Mouse (Mus musculus) intestine, postnatal 0 days (tissue): Measurements from ENCODE around the gene Dkkl1. TPM values are rescaled to one million over a fixed set of nuclear protein-coding genes. Genes with fewer than 3 reads are reported as not detected.
A peak's percentile ranks its signal among the peaks of the same experiment; 100 is the strongest.

Experiments
- ATAC-seq: fragments of 200-750 bp; cut with Nextera tagmentation; 2 replicates; pipeline ENCODE4 v1.8.0; 2017; ENCODE audit warnings: mild to moderate bottlenecking, moderate TSS enrichment, moderate library complexity
- H3K27ac ChIP-seq: fragments of 300-500 bp; sonication (generic); 2 replicates; pipeline ENCODE4 v1.5.1; 2014; ENCODE audit warnings: mild to moderate bottlenecking, low read depth, low read length, moderate library complexity
- H3K27me3 ChIP-seq: fragments of 300-500 bp; sonication (generic); replicated peaks from 2 replicates; pipeline ENCODE4 v1.6.1; 2014; ENCODE audit warnings: low read length, mixed read lengths; ENCODE audit not compliant: control insufficient read depth, insufficient read depth
- H3K36me3 ChIP-seq: fragments of 300-500 bp; sonication (generic); 2 replicates; pipeline ENCODE4 v1.6.1; 2014; ENCODE audit warnings: mild to moderate bottlenecking, moderate library complexity; ENCODE audit not compliant: control insufficient read depth, insufficient read depth
- H3K4me1 ChIP-seq: fragments of 300-500 bp; sonication (generic); replicated peaks from 2 replicates; pipeline ENCODE4 v1.6.1; 2014; ENCODE audit warnings: antibody characterized with exemption, low read length, mixed read lengths; ENCODE audit not compliant: control insufficient read depth, insufficient read depth
- H3K4me2 ChIP-seq: fragments of 300-500 bp; sonication (generic); replicated peaks from 2 replicates; pipeline ENCODE4 v1.6.1; 2014; ENCODE audit warnings: low read depth, mild to moderate bottlenecking, moderate library complexity
- H3K4me3 ChIP-seq: fragments of 300-500 bp; sonication (generic); 2 replicates; pipeline ENCODE4 v1.5.1; 2014; ENCODE audit warnings: low read depth, low read length
- H3K9ac ChIP-seq: fragments of 300-500 bp; sonication (generic); 2 replicates; pipeline ENCODE4 v1.6.1; 2014; ENCODE audit warnings: mild to moderate bottlenecking, low read depth, low read length
- H3K9me3 ChIP-seq: fragments of 300-500 bp; sonication (generic); 2 replicates; pipeline ENCODE4 v1.6.1; 2016; ENCODE audit warnings: mixed run types; ENCODE audit not compliant: control insufficient read depth
- CTCF ChIP-seq: sonication (generic); IDR thresholded peaks from 2 replicates; pipeline ENCODE4 v1.5.1; 2016; ENCODE audit warnings: low read depth, mild to moderate bottlenecking, control low read depth, antibody characterized with exemption, moderate library complexity
- WGBS: fragments of 180-500 bp; shearing (Covaris S2); extraction: QIAGEN DNeasy Blood & Tissue Kit; methylation state at CpG from one replicate; pipeline ENCODE4 v1.1.7; 2014; 5-methylcytosine and 5-hydroxymethylcytosine counted together
- polyA plus RNA-seq: library from polyadenylated mRNA; unstranded; fragments of >200 nt; fragmentation: Nextera tagmentation; extraction: Ambion mirVana; gene quantifications from 2 replicates; pipeline ENCODE4 v1.2.1, GENCODE M21; 2015

Gene Dkkl1
- polyA plus RNA-seq, 1 experiment from 2014 or later: 0.47 TPM

GRCm38 (mm10) chr7:45224826-45225225 is 12.9 kb upstream of the Dkkl1 start:
- no peak for TF ChIP-seq CTCF
- Histone ChIP-seq H3K27me3 (no peaks in the 10 kb centered on the region), H3K4me2 (no peak overlapping the region), H3K9ac (no peak overlapping the region), H3K9me3 (no peaks in the 10 kb centered on the region), H3K4me1 (no peaks in the 10 kb centered on the region), H3K4me3 (no peak overlapping the region), H3K27ac (no peak overlapping the region), H3K36me3 (peaks cover 29% of the 10 kb centered on the region; the same call in 1 of the 2 replicates)
- 87% methylated on average over 7 of the region's 7 CpGs for WGBS
- no peak for ATAC-seq

GRCm38 (mm10) chr7:45221680-45222079 is 9.7 kb upstream of the Dkkl1 start:
- Histone ChIP-seq H3K27ac (no peak overlapping the region), H3K4me2 (no peak overlapping the region), H3K9me3 (no peaks in the 10 kb centered on the region), H3K36me3 (peaks cover 23% of the 10 kb centered on the region; the same call in 1 of the 2 replicates), H3K9ac (no peak overlapping the region), H3K27me3 (no peaks in the 10 kb centered on the region), H3K4me3 (no peak overlapping the region), H3K4me1 (no peaks in the 10 kb centered on the region)
- TF ChIP-seq CTCF: no peak
- WGBS: 64% methylated on average over 2 of the region's 2 CpGs
- no peak for ATAC-seq

- Histone ChIP-seq H3K36me3 (peaks cover 7% of the 10 kb centered on the region; the same call in 1 of the 2 replicates), H3K27me3 (peaks cover 7% of the 10 kb centered on the region), H3K27ac (peak overlapping the region; percentile 30), H3K4me3 (peak overlapping the region; percentile 57), H3K9ac (peak overlapping the region; percentile 70), H3K4me2 (peak overlapping the region; percentile 79), H3K4me1 (peaks cover 4% of the 10 kb centered on the region), H3K9me3 (no peaks in the 10 kb centered on the region)
- ATAC-seq: peak; percentile 18; the same call in 1 of the 2 replicates
- WGBS: 7% methylated on average over 13 of the region's 13 CpGs
- no peak for TF ChIP-seq CTCF
Measured at GRCm38 (mm10) chr7:45216442-45217183, 4.7 kb upstream of the Dkkl1 start.

- peaks cover 9% of the 10 kb centered on the region for H3K4me1 ChIP-seq
- H3K36me3 ChIP-seq: peaks cover 6% of the 10 kb centered on the region; the same call in 1 of the 2 replicates
- peak within 1 kb of the TSS; percentile 79 for H3K4me2 ChIP-seq
- H3K4me3 ChIP-seq: peak within 1 kb of the TSS; percentile 57
- H3K9ac ChIP-seq: peak within 1 kb of the TSS; percentile 70
- H3K9me3 ChIP-seq: no peaks in the 10 kb centered on the region
- H3K27ac ChIP-seq: peak within 1 kb of the TSS; percentile 30
- peaks cover 15% of the 10 kb centered on the region for H3K27me3 ChIP-seq
- peak; percentile 24; the same call in 1 of the 2 replicates for ATAC-seq
- WGBS: 3% methylated on average over 55 of the region's 55 CpGs
- TF ChIP-seq CTCF: no peak
Measured at GRCm38 (mm10) chr7:45215673-45216441, 3.9 kb upstream of the Dkkl1 start, which contains the start of gene Tead2. Gene Tead2 (plus strand): TSS chr7:45215753.

GRCm38 (mm10) chr7:45213708-45214107 is 1.8 kb upstream of the Dkkl1 start:
- no peak for ATAC-seq
- Histone ChIP-seq H3K27ac (no peak overlapping the region), H3K9ac (no peak overlapping the region), H3K27me3 (peaks cover 27% of the 10 kb centered on the region), H3K9me3 (no peaks in the 10 kb centered on the region), H3K4me2 (no peak overlapping the region), H3K36me3 (no peaks in the 10 kb centered on the region), H3K4me1 (peaks cover 9% of the 10 kb centered on the region), H3K4me3 (no peak overlapping the region)
- WGBS: 80% methylated on average over 5 of the region's 5 CpGs
- no peak for TF ChIP-seq CTCF

- 69% methylated on average over 7 of the region's 7 CpGs for WGBS
- H3K4me3 ChIP-seq: no peak overlapping the region
- H3K4me2 ChIP-seq: no peak overlapping the region
- H3K27me3 ChIP-seq: peaks cover 27% of the 10 kb centered on the region
- TF ChIP-seq CTCF: no peak
- ATAC-seq: no peak
- no peaks in the 10 kb centered on the region for H3K36me3 ChIP-seq
- H3K9ac ChIP-seq: no peak overlapping the region
- H3K4me1 ChIP-seq: peaks cover 9% of the 10 kb centered on the region
- H3K27ac ChIP-seq: no peak overlapping the region
- H3K9me3 ChIP-seq: no peaks in the 10 kb centered on the region
Measured at GRCm38 (mm10) chr7:45212356-45212755, 409 bp upstream of the Dkkl1 start.
